ENCODE assay signal across 9 mouse cellular contexts in the genomic region with DNA sequence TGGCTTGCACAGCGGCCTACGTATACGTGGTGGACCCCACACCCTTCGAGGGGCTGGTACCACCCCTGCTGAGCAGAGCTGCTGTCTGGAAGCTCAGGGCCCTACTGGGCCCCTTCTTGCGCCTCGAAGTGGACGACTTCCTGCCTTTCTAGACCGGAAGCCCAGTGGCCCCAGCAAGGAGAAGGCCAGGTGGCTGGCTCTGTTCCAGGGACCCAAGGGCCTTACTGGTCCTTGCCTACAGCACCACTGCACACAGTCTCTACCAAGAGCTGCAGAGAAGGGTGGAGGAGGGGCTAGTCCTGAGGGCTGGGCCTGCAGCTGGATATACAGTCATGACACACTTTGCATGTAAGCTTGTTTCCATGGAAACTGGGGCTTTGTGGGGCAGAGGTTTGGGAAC. TPM values are rescaled to one million over a fixed set of nuclear protein-coding genes. Genes with fewer than 3 reads are reported as not detected.
DNase-seq lines count a peak whose midpoint lies in the region; ATAC-seq lines count a peak whose summit lies in the region.
"Had no signal": no experiment of that assay in that cellular context is flagged by ENCODE, and none has a peak within 500 bp of the region (broad histone marks: within the 10 kb centered on the region; RNA-seq: fewer than 3 reads in every experiment).

No protein-coding gene starts in this region.

- H3K9me3 ChIP-seq in hindbrain, embryonic 10.5 days = no peaks in the 10 kb centered on the region
- no peaks in the 10 kb centered on the region for H3K9me3 ChIP-seq in liver, embryonic 11.5 days (ENCODE audit: control insufficient read depth, low read length)

- no peak overlapping the region for H3K9ac ChIP-seq in liver, embryonic 11.5 days (ENCODE audit: low read depth, low read length)

- peak; percentile 42 for DNase-seq in cerebellum, adult 9-11 months
- DNase-seq in cerebellum, adult 11-12 months = no peak
- peak; percentile 74 to 84 for DNase-seq in right cerebral cortex, postnatal 10 days (ENCODE audit: low spot score in 2 of 2)
- DNase-seq in right cerebral cortex, adult 2 months (ENCODE audit: low spot score in 2 of 2) = no peak
- DNase-seq in hindbrain, embryonic 10.5 days (ENCODE audit: low spot score) = no peak
- DNase-seq in liver, embryonic 11.5 days (ENCODE audit: low spot score) = no peak
- DNase-seq in thymus, postnatal 10 days (ENCODE audit: low spot score in 2 of 2) = peak; percentile 74 to 76
- DNase-seq in urinary bladder, postnatal 4 days (ENCODE audit: low spot score in 2 of 2) = no peak

- peaks cover 35% of the 10 kb centered on the region for H3K4me1 ChIP-seq in hindbrain, embryonic 10.5 days (replicated peaks)
- H3K4me1 ChIP-seq in liver, embryonic 11.5 days (replicated peaks; ENCODE audit: control insufficient read depth, insufficient read depth, low read length) = 0 out of 2 replicates have a peak, but pooled peaks cover 4% of the 10 kb centered on the region

- peak; percentile 61 for ATAC-seq in liver, embryonic 11.5 days (replicated peaks; ENCODE audit: low FRiP score)

- H3K27me3 ChIP-seq in hindbrain, embryonic 10.5 days (ENCODE audit: insufficient read depth, poor library complexity, severe bottlenecking) = no peaks in the 10 kb centered on the region
- H3K27me3 ChIP-seq in liver, embryonic 11.5 days (replicated peaks; ENCODE audit: control insufficient read depth, insufficient read depth, low read length) = no peaks in the 10 kb centered on the region

- H3K4me3 ChIP-seq in hindbrain, embryonic 10.5 days = no peak overlapping the region
- H3K4me3 ChIP-seq in liver, embryonic 11.5 days (ENCODE audit: low read depth, low read length) = no peak overlapping the region
- H3K4me3 ChIP-seq: erythroblast, embryonic 14.5 days had no signal

- peaks cover 42% of the 10 kb centered on the region for H3K36me3 ChIP-seq in hindbrain, embryonic 10.5 days
- peaks cover 8% of the 10 kb centered on the region; the same call in 1 of the 2 replicates for H3K36me3 ChIP-seq in liver, embryonic 11.5 days (ENCODE audit: control insufficient read depth, insufficient read depth, low read length)

- H3K4me2 ChIP-seq in liver, embryonic 11.5 days = no peak overlapping the region

- H3K27ac ChIP-seq in hindbrain, embryonic 10.5 days = peak overlapping the region; percentile 31
- H3K27ac ChIP-seq in liver, embryonic 11.5 days (ENCODE audit: low read depth, low read length) = no peak overlapping the region

- WGBS in hindbrain, embryonic 10.5 days = 66% methylated on average over 8 of the region's 8 CpGs
- 53% methylated on average over 8 of the region's 8 CpGs for WGBS in liver, embryonic 11.5 days

RNA-seq across cellular contexts. Expression of gene Ccdc188, which starts 2.3 kb away (rescaled TPM):
- 0.12 TPM in 1 of 2 replicates, not detected in the other for polyA plus RNA-seq in hindbrain, embryonic 10.5 days (2016; fragmentation: Nextera tagmentation; extraction: Ambion mirVana)
- polyA plus RNA-seq in liver, embryonic 11.5 days (2014; fragmentation: Nextera tagmentation; extraction: Ambion mirVana) = not detected in 2 replicates
- polyA plus RNA-seq: erythroblast, embryonic 14.5 days had no signal

RNA-seq across cellular contexts. Expression of gene Zdhhc8, which starts 14.9 kb away (rescaled TPM):
- 13.0 and 13.7 TPM in 2 replicates for polyA plus RNA-seq in hindbrain, embryonic 10.5 days (2016; fragmentation: Nextera tagmentation; extraction: Ambion mirVana)
- polyA plus RNA-seq in liver, embryonic 11.5 days (2014; fragmentation: Nextera tagmentation; extraction: Ambion mirVana) = 7.7 and 7.8 TPM in 2 replicates

RNA-seq across cellular contexts. Expression of gene Trmt2a, which starts 28.5 kb away (rescaled TPM):
- 130 and 133 TPM in 2 replicates for polyA plus RNA-seq in hindbrain, embryonic 10.5 days (2016; fragmentation: Nextera tagmentation; extraction: Ambion mirVana)
- 127 and 130 TPM in 2 replicates for polyA plus RNA-seq in liver, embryonic 11.5 days (2014; fragmentation: Nextera tagmentation; extraction: Ambion mirVana)

RNA-seq across cellular contexts. Expression of gene Ranbp1, which starts 28.5 kb away (rescaled TPM):
- polyA plus RNA-seq in hindbrain, embryonic 10.5 days (2016; fragmentation: Nextera tagmentation; extraction: Ambion mirVana) = 1,091 and 1,220 TPM in 2 replicates
- 943 and 989 TPM in 2 replicates for polyA plus RNA-seq in liver, embryonic 11.5 days (2014; fragmentation: Nextera tagmentation; extraction: Ambion mirVana)

RNA-seq across cellular contexts. Expression of gene Gm49776, which starts 38.1 kb away (rescaled TPM):
- polyA plus RNA-seq in hindbrain, embryonic 10.5 days (2016; fragmentation: Nextera tagmentation; extraction: Ambion mirVana) = 0.72 TPM in 1 of 2 replicates, not detected in the other
- polyA plus RNA-seq in liver, embryonic 11.5 days (2014; fragmentation: Nextera tagmentation; extraction: Ambion mirVana) = 1.5 and 4.1 TPM in 2 replicates
- polyA plus RNA-seq: erythroblast, embryonic 14.5 days had no signal

Comparison
In these comparisons a context has a peak if more than half of its experiments do, and no peak if none do; other contexts are left out.
1. DNase-seq: peak in cerebellum, adult 9-11 months (single experiment), right cerebral cortex, postnatal 10 days (2 of 2) and thymus, postnatal 10 days (2 of 2); none in cerebellum, adult 11-12 months (single experiment), right cerebral cortex, adult 2 months (0 of 2), hindbrain, embryonic 10.5 days (single experiment), liver, embryonic 11.5 days (single experiment) and urinary bladder, postnatal 4 days (0 of 2).